Mouse (Mus musculus): ENCODE results near the gene Bcl11a.

Bcl11a gene

DNA sequence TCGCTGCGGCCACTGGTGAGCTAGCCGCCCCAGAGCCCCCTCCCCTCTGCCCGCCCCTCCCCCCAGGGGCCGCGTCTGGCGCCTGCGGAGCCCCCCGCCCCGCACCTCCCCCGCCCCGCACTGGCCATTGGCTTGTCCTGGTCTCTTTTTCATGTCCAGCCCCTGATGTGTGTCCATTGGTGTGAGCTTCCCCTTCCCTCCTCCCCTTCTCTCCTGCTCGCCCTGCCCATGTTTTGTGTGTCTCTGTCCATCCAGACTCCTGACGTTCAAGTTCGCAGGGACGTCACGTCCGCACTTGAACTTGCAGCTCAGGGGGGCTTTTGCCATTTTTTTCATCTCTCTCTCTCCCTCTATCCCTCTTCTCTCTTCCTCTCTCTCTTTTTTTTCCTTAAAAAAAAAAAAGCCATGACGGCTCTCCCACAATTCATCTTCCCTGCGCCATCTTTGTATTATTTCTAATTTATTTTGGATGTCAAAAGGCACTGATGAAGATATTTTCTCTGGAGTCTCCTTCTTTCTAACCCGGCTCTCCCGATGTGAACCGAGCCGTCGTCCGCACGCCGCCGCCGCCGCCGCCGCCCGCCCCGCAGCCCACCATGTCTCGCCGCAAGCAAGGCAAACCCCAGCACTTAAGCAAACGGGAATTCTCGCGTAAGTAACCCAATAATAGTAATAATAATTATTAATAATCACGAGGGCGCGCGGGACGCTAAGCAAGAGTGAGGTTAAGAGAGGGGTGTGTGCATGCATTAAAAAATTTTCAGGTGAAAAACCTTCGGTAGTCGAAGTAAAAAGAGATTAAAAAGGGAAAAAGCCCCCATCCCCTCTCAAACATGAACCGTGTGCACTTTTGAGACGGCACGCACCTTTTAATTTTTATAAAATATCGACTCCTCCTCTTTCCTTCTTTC lies at the start of gene Bcl11a:
Gene Bcl11a (plus strand): TSS at position 262 of the 911 bp plus-strand sequence.
- DNase-seq (ENCODE audit: low read depth, low spot score), result no peak

DNA sequence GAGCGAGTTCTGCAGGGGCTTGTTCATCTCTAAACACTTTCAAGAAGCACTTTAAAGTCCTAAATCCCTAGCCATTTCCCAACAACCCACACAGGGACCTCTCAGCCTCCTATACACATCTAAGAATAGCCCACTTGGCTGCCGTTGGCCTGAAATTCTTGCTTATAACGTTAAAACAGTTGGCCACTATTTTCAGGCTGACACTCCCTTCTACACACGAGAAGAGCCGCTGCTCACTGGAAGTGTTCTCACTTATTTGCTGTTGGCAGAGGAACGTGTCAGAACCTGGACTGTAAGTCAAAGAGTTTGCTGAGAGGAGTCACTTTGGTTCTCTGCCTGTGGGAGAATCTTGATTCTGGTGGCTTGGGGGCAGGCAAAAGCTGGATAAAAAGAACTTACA lies 33.8 kb upstream of the Bcl11a start:
- no peak for DNase-seq (ENCODE audit: low read depth, low spot score)

DNA sequence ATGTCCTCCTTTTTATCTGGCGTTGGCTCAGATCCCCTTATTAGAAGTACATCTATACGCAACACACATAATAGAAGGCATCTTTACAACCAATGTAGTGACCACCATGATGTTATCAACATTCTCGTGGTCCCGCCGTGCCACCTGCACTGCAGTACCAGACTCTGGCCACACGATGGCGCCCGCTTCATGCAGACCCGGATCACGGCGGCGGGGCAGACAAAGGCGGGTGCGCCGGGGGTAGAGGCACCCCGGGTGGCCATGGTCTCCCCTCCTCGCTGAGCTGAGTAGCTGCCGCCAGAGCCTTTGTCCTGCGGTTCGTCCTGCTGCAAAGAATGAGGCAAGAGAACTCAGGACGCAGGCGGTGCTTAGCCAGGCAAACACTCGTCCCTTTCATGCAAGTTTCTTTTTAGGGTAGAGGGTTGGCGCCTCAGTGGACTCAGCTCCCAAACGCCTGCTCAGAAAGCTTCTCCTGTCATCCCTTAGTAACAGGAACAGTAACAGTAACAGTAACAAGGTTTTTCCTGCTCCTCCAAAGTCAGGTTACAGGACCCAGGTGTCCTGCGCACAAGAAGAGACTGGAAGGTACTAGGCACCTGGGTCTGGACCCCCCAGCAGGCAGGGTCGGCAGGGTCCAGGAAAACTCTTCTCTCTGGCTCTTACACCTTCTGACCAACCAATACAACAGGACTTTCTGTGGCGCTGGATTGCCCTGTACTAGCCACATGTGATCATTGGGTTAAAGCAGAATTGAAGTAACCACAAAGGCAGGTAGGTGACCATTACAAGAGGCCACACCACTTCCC lies 28.4 kb upstream of the Bcl11a start:
- peak; percentile 53 for DNase-seq (ENCODE audit: low read depth, low spot score)

DNA sequence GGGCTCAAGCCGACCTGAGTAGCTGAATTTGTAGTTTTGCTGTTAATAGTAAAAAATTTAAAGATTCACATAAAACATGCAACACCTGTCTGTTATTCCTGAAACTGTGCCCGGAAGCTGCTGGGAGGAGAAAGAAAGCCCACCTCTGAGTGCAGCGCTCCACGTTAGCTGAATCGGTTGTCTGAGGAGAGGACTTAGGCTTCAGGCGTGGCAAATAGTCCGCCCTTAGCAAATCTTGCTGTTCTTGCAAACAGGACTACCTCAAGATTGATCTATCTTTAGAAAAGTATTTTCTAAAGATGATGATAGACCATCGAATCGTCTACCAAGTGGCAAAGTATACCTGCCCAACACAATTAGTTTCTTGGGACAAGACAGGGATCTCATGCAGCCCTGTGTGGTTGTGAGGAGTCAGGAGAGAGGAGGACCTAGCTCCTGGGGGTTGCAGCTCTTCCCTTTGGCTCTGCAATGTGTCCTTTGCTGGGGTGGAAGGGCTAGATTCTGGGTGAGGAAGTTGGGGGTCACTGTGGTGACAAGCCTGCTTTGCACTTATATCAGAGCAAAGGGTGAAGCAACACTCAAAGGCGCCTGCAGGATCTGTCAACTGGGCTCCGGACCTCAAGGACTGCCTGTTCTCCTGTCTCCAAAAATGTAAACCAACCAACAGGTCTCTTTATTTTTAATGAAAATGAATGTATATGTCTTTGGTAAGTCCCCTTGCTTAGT lies 27.7 kb upstream of the Bcl11a start:
- DNase-seq (ENCODE audit: low read depth, low spot score), result no peak

DNA sequence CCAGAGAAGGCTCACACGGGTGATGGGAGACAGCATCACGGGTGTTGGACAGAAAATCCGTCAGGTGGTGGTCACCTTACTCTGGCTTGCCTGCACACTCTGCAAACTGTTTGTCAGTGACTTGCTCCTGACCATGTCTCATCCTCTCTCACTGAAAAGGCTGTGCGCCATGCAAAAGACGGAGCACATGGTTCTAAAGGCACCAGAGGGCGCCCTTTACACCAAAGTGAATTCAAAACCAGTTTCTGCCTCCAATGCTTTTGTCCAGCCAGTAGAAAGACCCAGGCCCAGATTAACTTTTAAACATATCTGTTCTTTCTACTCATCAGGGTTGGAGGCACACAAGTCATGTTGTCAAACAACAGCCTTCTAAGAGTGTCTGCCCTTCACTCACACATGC lies 25.0 kb upstream of the Bcl11a start:
- no peak for DNase-seq (ENCODE audit: low read depth, low spot score)

DNA sequence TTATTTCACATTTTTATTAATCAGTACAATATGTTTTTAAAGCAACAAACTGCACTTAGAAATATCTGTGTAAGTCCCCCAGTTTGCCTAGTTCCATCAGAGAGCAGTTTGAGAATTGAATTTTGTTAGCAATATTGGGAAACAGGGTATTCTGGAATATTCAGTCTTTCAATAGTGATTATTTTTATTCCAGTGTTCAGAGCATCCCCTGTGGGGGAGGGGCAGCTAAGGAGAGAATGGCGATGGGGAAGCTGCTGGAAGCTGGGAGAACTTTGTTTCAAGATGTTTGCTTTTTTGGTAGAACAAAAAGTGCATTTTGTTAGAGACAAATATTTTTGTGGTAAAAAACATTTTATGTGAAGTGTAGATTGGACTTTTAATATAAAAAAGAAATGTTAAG lies 18.7 kb upstream of the Bcl11a start:
- DNase-seq (ENCODE audit: low read depth, low spot score), result no peak

DNA sequence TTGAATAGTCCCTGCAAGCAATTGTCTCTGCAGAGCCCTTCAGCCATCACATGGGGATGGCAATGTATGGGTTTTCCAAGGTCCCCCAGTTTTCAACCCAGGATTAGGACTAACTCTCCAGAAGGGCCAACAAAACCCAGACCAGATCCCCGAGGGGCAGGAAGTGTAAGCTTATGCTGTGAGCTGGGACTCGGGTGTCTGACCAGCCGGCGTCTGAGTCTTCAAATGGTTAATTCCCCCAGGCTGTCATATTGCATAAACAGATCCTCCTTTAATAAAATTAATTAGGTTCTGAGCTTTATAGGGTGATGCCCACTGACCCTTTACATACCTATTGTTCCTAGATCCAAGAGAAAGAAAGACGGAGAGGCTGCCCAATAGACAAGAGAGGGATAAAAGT lies 17.4 kb upstream of the Bcl11a start:
- DNase-seq (ENCODE audit: low read depth, low spot score), result no peak

DNA sequence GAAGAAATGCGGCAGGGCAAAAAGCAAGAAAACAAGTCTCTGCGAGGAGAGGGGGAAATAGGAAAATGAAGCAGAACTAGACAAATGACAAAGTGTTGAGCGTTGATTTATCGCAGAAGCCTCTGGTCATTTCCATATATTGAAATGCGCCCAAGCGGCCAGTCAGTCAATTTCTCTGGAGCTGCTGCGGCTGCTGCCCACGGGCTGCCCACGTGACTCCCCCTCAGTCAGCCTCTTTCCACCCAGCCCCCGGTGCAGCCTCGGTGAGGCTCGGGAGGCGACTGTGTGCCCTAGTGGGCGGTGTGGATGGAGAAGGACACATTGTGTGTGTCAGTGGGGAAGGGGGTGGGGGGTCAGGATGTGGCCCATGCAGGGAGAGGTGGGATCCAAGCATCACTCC lies 16.0 kb upstream of the Bcl11a start:
- no peak for DNase-seq (ENCODE audit: low read depth, low spot score)

DNA sequence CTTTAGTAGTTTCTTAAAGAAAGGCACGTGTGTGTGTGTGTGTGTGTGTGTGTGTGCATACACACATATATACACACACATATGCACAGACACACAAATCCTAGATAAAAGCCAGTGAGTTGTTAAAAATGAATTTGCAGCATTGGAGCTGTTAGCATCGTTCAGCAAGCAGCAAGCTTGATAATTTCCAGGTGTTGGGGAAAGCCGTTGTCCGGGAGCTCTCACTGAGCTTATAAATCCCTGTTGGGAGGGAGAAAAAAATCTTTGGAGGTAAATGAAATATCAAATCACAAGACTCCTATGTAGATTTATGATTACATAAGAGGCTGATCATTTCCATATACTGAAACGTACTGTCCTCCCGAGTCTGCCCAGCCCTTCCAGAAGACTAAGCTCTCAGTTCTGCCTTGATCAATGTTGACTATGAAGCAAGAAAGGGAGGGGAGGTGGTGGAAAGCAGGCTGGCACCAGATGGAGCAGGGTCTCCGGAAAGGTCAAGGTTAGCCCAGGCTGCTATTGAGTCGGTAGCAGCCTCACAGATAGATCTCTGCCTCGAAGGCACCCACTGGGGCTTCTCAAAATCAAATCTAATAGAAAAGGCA lies 15.3 kb upstream of the Bcl11a start:
- no peak for DNase-seq (ENCODE audit: low read depth, low spot score)

DNA sequence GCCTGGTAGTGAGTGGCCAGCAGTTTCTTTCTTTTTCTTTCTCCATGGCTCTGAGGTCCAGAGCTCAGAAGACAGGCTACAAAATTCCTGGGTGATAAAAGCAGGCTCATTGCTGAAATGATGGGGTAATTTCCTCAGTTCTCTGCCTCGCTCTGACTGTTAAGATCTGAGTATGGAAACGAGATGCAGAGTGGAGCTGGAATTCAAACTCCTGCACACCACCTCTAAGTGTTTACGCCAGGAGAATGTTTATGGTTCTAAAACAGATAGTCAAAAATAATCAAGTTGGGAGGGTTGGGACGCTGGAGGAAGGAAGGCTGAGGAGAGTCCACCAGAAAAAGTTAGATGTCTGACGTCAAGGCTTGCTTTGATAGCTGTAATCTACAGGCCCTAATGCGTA lies 13.6 kb upstream of the Bcl11a start:
- no peak for DNase-seq (ENCODE audit: low read depth, low spot score)

DNA sequence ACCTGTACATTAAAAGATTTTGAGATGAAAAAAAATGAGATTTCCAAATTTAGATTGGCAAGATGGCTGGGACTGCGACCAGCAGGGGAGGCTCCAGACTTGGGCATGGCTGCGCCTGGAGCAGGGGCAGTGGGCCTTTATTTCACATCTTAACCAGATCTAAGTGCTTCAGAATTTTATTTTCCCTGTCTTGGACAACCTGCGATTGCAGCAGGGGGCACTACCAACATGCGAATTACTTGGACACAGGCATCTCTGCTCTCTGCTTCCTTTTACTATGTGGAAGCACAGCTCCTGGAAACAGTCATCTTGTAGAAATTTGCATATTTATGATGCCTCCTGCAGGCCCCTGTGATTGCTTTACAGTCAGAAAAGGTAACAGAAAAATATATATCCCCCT lies 12.5 kb upstream of the Bcl11a start:
- DNase-seq (ENCODE audit: low read depth, low spot score), result peak; percentile 28

DNA sequence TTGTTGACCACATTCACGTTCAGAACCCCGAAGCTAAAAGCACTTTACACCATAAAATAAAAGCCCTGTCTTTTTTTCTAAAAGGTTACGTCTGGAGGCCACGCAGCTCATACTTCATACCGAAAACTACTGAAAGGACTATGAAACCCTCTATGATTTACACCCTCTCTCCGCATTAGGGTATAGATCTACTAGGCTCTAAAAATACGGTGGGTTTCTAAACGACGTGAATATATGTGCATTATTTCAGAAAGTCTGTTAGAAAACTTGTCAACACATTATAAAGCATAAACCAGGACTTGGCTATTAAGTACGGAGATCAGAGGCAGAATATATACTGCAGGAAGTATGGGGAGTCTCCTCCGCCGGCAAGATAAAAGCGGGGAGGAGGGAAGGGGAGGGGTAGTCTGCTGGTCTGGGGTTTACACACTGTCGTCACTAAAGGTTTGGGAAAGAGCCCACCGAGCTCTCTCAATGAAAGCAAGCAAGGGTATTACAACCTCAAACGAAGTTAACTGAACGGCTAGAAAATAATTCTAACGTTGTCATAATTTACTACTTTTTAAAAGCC lies 3.8 kb upstream of the Bcl11a start:
- DNase-seq (ENCODE audit: low read depth, low spot score), result no peak

DNA sequence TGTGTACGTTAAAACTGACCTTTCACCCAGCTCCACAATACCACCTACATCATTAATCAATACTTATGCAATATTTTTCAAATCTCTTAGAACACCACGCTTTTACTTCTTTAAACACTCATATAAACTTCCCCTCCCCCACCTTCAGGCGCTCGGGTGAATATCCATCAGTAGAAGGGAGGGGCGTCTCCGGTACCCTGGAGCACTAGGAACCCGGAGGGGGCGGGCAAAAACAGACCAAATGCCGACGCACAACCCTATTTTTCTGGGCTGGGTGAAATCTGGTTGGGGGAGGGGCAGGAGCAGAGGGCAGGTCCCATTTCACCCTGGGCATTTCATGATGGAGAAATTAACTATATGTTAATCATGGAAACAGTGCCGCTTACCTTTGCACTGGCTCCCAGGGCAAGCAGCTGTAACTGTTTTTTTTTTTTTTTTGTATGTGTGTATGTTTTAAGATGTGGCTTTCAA lies 3.2 kb upstream of the Bcl11a start, which contains the start of gene A830031A19Rik:
Gene A830031A19Rik (minus strand): TSS at position 421 of the 471 bp plus-strand sequence.
- no peak for DNase-seq (ENCODE audit: low read depth, low spot score)

DNA sequence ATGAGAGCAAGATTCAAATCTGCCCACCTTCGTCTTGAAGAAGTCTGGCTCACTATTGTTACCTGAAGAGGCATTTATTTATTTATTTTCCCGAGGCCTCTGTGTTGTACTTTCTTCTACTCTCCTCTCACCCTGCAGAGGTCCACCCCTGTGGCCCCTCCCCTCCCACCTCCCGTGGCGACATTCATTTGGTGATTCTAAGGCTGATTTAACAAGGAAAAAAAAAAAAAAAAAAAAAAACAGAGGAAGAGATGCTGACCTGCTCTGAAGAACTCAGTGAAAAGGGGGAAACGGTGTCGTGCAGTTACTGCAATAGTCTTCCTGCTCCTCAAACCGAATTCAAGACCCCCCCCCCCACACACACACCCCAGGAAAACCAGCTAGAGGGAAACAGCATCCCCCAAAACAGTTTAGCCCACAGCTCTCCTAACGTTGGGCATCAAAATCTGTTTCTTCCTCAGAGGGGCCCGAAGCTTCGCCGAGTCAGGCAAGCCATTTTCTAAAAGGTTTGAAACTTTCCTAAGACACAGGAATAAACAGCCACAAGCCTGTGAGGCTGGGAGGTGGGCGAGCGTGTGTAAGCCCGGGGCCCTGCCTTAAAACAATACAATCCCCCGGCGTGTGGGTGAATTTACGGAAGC lies 2.2 kb upstream of the Bcl11a start:
- no peak for DNase-seq (ENCODE audit: low read depth, low spot score)

DNA sequence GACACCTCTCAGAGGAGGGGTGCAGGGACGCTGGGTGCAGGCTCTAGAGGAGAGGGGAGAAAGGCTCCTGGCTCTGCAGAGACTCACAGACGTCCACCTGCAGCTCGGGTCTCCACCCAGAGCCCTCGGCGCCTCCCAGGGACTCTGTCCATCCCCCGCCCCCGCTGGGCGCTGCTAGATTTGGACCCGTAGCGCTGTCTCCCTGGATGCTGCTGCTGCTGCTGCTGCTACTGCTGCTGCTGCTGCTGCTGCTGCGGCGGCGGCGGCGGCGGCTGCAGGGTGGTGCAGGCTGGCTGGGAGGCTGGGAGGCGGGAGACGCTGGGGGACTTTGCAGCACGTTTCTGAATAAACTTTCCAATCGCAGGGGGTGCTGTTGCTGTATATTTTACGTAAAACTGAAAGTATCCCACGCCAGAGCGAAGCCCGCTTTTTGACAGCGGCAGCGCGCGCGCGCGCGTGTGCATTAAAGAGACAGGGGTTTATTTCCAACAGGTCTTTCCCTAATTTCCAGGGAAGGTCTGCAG lies 1.7 kb upstream of the Bcl11a start:
- DNase-seq (ENCODE audit: low read depth, low spot score), result no peak

DNA sequence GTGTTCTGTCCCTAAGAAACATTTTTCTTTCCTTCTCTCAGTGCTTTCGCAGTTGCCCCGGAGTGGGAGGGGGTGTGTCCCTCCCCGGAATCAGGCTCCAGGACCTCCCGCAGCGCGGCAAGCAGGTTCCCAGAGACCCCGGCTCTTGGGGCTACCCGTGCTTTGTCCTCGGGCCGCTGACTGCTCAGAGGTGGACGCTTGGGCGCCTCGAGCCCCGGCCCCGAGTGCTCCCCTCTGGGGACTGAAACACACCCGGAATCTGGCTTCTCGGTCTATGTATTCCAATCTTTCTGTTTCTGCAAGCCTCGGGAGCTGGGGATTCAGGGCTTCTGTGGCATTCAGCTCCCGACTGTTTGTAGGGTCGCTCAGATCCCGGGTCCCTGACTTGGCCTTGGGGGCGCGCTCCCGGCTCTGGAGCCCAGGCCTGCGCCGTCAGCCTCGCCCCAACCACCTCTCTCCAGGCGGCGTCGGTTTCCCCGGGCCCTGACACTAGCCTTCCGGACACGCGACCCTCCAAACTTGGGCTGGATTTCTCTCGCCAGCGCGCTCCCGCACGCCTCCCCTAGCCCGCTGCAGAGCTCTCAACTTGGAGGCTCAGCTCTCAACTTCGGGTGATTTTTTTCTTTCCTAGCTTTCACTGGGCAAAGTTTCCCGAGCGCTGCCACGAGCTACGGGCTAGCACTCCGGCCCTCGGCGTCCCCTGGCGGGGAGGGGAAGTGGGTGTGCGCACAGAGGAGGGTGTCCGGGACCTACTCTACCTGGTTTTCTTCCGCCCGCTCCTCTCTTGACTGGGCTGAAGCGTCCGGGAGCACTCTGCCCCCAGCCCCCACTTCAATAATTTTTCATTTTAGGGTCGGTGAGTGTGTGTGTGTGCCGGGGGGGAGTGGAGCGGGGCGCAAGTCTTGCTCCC lies 780 bp upstream of the Bcl11a start:
- no peak for DNase-seq (ENCODE audit: low read depth, low spot score)

DNA sequence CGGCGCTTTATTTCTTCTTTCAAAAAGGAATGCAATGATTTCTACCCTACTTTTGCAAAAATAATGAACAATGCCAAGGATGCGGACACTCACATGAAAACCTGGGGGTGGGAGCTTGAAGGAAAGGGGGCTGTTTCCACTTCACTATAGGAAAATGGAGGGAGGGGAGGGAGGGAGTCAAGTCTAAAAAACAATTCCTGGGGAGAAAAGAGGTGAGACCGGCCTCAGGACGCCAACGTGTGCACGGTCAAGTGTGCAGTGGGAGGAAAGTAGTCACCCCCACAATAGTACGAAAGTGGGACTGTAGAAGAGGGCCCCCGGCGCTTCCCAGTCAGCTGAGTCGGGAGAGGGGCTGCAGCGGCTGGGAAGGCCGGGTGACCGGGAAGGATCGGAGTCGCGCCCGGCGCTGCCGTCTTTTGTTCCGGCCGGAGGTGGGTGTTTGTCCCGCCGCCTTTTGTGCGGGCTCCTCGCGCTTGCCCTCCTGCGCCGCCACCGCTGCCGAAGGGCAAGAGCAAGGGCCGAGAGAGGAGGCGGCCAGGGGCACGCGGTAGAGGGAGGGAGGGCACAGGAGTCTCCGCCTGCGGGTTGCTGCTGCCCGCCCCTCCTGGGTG lies 955 bp downstream of the Bcl11a start:
- no peak for DNase-seq (ENCODE audit: low read depth, low spot score)

DNA sequence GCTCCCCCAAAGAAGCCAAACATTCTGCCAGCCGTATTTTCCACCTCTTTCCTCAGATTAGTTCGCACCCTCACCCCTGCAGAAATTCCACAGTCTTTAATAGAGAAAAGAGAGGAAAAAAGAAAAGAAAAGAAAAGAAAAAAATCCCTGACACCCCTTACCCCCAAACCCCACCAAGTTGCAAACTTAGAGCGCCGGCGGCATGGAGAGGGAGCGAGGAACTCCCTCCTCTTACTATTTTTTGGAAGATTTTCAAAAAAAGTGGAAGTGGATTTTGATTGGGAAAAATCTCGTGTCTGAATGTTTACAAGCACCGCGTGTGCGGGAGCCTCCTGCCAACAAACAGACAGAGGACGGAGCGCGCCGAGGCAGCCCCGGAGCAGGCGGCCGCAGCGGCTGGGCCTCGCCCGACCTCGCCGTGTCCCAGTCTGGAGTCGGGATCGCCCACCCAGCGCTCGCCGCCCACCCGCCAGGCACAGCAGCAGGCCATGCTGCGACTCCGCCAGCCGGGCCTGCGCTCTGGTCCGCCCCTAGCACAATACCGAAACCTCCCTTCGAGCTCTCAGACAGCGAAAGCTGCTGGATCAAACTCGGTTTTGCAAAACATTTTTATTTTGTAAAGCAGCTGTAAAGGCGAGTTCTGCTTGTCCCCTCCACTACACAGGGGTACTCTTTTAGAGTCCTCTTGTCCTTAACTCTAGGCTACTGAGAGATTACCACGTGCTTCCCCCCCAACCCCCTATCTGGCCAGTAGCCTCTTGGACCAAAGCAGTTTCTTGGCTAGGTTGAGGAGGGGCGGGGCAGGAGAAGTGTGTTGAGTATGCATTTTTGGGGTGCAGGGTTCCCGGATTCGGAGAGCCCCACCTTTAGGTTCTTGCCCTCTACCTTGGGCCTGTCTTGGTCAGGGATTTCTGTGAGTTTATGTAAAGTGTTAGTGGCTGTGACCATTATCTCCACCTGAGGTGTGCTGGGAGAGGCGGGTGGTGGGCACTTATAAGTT lies 1.8 kb downstream of the Bcl11a start:
- no peak for DNase-seq (ENCODE audit: low read depth, low spot score)
